Mouse (Mus musculus): ENCODE data around the gene Rgl1.
"Not testable (repeated sequence)": the region's sequence is repeated elsewhere in the genome, so short reads cannot be mapped to it uniquely, and the experiment has no call there.

The Rgl1 gene

GRCm38 (mm10) chr1:152650856-152651494 lies 115.2 kb downstream of the Rgl1 start:
- no peak for DNase-seq

- no peak for DNase-seq
These were observed 118.1 kb downstream of the Rgl1 start for GRCm38 (mm10) chr1:152648052-152648451.

GRCm38 (mm10) chr1:152642207-152642606 lies 123.9 kb downstream of the Rgl1 start:
- not testable (repeated sequence) for DNase-seq

- peak; percentile 97 to 98 for DNase-seq
These were observed 125.8 kb downstream of the Rgl1 start for GRCm38 (mm10) chr1:152640195-152640981.

- DNase-seq: no peak
These were observed 126.8 kb downstream of the Rgl1 start for GRCm38 (mm10) chr1:152639344-152639743.

GRCm38 (mm10) chr1:152634638-152635037 lies 131.5 kb downstream of the Rgl1 start:
- DNase-seq: no peak

GRCm38 (mm10) chr1:152629780-152630179 lies 136.4 kb downstream of the Rgl1 start:
- DNase-seq: no peak

- no peak for DNase-seq
These were observed 140.5 kb downstream of the Rgl1 start for GRCm38 (mm10) chr1:152625651-152626050.

GRCm38 (mm10) chr1:152624644-152625454 lies 141.3 kb downstream of the Rgl1 start:
- DNase-seq: peak; percentile 62 to 74

GRCm38 (mm10) chr1:152623375-152624270 lies 142.5 kb downstream of the Rgl1 start:
- no peak for DNase-seq

GRCm38 (mm10) chr1:152622765-152623211 lies 143.4 kb downstream of the Rgl1 start:
- DNase-seq: no peak

GRCm38 (mm10) chr1:152621624-152622023 lies 144.5 kb downstream of the Rgl1 start:
- DNase-seq: no peak

GRCm38 (mm10) chr1:152619396-152619795 lies 146.8 kb downstream of the Rgl1 start:
- DNase-seq: no peak

GRCm38 (mm10) chr1:152618896-152619295 lies 147.3 kb downstream of the Rgl1 start:
- no peak for DNase-seq

- no peak for DNase-seq
These were observed 147.8 kb downstream of the Rgl1 start for GRCm38 (mm10) chr1:152618381-152618780.

- DNase-seq: no peak
These were observed 148.3 kb downstream of the Rgl1 start for GRCm38 (mm10) chr1:152617745-152618342.

GRCm38 (mm10) chr1:152616777-152617057 lies 149.4 kb downstream of the Rgl1 start:
- no peak for DNase-seq

GRCm38 (mm10) chr1:152615987-152616776 lies 150.0 kb downstream of the Rgl1 start:
- no peak for DNase-seq

- no peak for DNase-seq
These were observed 151.3 kb downstream of the Rgl1 start for GRCm38 (mm10) chr1:152614743-152615380.

GRCm38 (mm10) chr1:152613158-152613857 lies 152.8 kb downstream of the Rgl1 start:
- DNase-seq: no peak

All from cerebellum, postnatal 25 days (tissue).